Mouse (Mus musculus) megakaryocyte progenitor cell, adult 5-6 weeks (primary cell): ENCODE data around the gene Chid1. TPM values are rescaled to one million over a fixed set of nuclear protein-coding genes. Genes with fewer than 3 reads are reported as not detected.

ENCODE experiments used
- ATAC-seq: replicated peaks from 2 replicates; pipeline ENCODE4 v1.8.0; 2016; ENCODE audit warnings: mild to moderate bottlenecking, moderate TSS enrichment, inconsistent platforms; ENCODE audit not compliant: poor library complexity
- total RNA-seq, 2 experiments: library from RNA; stranded (forward) in 1 of 2; stranded (reverse) in 1 of 2; fragments of 157-497, 149-512 nt in 1 of 2; fragments of 200-1000 nt in 1 of 2; gene quantifications; 2 replicates each; pipeline versions ENCODE4 v1.2.3 to v1.2.4; 2015 to 2017

Chid1 gene
- total RNA-seq, 2 experiments from 2014 or later: 5.8 to 38.7 TPM

DNA sequence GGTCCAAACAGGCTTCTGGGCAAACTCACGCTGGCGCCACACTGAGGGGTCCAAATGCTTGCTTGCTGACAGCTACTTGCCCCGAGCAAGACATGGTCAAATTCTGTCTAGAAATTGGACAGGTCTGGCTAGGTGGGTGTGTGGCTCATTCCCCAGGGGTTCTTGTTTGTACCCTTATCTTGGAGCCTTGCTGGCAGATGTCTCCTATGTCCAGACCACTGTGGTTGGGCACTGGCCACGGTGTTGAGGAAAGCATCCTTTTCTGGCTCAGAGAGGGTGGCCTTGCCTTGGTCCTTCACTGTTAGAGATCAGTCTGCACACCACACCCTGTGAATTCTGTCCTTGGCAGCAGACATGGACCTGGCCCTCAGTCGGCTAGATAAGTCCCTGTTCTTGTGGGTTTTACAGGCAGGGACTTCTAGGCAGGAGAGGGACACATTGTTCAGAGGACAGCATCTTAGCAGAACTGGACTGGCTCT is 61.3 kb downstream of the Chid1 start:
- no peak for ATAC-seq

DNA sequence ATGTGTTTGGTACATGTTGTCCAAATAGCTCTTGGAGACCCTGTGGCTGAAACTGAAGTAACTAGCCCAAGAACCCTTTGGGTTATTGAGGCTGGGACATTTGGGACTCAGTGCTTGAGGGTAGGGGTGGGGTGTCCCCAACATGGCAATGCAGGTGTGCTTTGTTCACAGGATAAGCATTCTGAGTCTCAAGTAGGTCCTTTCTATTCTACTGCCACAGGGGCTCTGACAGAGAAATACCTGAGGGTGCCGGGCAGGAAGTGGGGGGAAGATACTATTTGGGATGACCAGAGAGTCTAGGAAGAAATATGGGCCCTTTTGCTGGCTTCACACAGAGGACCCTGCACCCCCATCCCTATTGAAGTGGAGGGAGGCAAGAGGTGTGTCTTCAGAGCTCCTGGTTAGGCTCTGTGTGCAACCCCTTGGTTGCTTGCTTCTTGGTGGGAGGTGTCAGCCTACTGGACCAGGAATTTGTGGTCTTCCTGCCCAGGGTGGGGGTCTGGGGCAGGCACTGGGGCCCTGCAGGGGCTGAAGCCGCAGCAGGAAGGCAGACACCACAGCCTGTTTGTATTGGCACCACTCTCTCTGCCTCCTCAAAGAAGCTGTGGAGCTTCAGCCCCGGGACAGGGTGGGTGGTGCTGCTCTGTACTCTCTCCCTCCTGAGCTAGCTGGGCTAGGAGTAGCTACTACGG is 61.9 kb downstream of the Chid1 start:
- ATAC-seq: no peak

DNA sequence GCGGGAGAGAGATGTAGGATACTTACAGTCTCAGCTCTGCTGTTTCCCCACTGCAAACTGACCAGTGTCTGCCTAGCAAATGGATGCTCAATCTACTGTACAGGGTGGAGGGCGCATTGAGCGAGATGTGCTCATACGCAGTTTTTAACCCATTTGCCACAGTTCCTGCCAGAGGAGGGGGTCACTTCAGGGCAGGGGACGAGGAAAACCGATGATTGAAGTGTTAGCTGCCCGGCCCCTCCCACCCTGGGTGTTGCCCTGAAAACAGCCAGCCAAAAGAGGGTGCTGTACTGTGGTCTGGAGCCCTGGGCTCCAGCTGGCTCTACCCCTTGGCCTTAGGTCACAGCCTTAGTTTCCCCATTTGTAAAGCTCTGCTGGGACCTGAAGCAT is 62.7 kb downstream of the Chid1 start:
- peak; percentile 9; the same call in 1 of the 2 replicates for ATAC-seq

DNA sequence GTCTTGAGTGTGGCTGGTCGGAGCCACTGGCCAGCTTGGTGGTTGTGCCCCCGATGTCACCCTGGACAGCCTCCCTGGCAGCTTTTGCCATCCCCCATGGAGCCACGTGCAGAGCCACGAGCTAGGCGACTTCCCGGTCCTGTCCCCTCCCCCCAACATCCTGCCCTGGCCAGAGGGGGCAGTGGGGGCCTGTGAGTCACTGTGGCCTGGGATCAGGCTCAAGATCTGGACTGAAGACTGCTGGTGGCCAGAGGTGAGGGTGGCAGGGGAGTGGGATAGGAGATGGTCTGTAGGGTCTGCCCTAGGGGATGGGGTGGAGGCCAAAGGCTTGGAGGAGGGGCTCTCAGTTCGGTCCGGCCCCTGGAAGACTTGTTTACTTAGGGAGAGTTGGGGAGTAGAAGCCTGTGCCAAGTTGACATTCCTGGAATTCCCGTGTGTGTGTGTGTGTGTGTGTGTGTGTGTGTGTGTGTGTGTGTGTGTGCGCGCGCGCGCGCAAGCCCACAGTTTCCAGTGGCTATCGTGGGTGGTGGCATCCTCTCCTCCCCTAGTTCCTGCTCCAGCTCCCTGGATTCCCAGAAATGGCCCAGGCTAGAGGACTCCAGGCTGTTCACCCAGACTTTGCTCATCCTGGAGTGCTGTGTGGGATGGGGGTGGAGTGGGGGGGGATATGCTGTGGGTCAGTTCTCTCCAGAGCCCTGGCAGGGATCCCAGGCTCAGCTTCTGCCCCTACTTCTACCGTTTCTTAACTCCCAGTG is 63.3 kb downstream of the Chid1 start:
- peak; percentile 29 for ATAC-seq

DNA sequence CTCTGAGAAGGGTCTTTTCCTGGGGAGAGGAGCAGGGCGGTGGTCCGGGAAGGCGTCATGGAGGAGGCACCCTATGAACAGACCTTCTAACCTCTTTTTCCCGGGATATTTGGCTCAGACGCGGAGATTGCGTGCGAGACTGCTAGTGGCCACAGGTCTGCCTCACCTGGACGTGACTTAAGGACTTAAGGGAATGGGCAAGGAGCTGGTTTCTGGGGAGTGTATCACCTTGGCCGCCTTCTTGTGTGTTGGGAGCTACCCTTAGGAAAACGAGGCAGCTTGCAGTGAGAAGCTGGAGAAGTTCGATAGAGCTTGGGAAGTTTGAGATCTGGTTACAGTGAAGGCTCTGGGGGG is 63.9 kb downstream of the Chid1 start:
- no peak for ATAC-seq

DNA sequence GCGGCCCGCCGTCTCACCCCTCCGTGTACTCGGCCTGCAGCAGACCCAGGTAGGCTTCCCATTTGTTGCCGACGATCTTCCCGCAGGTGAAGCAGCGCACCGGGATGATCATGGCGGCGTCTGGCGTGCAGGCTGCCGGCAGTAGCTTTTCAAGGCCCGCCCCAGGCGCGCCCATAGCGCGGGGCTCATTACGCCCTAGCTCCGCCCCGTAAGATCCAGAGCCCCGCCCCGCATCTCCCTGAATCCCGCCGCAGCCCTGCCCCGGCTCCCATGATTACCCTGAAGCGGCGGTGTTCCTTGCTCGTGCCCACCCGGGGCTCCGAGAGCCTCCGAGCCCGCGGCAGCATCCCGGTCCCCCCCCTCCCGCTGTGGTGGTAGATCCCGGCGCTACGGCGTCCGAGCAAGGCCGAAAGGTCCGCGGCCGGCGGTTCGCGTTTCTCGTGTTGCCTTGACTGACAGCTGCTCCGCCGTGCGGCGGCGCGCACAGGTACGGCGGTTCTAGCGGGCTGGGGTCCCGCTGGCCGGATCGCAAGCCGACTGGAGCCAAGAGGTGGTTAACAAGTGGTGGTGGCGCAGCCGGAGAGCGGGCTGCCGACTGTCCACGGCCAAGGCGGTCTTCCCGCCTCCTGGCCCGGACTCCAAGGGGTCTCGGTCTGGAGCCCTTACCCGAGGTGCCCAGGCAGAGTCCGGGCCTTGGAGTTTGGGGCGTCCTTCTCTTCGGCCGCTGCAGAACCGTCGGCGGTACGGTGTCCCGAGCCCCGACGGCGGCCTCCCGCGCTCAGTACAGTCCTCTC is 64.4 kb downstream of the Chid1 start, which contains the start of the genes Polr2l and Tspan4:
Gene Polr2l, minus strand, starts transcription at position 122 of the 794 bp plus-strand sequence.
Gene Tspan4, plus strand, starts transcription at position 230 of the 794 bp plus-strand sequence.
- ATAC-seq: peak; percentile 63

DNA sequence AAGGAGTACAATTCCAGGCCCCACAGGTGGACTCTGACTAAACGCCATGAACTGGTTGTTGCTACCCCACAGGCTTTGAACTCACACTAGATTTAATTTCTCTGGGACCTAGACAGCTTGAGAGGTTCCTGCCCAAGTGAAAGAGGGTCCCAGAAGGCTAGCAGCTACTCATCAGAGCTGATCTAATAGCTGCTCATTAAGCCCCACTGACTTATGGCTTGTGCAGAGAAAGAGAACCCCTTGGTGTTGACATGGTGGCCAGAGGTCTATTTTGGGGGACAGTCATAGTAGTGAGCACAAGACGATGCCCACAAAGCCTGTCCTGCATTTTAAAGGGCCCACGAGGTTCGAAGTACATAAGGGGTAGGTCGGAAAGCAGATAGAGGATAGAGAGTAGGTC is 65.5 kb downstream of the Chid1 start:
- ATAC-seq: no peak

DNA sequence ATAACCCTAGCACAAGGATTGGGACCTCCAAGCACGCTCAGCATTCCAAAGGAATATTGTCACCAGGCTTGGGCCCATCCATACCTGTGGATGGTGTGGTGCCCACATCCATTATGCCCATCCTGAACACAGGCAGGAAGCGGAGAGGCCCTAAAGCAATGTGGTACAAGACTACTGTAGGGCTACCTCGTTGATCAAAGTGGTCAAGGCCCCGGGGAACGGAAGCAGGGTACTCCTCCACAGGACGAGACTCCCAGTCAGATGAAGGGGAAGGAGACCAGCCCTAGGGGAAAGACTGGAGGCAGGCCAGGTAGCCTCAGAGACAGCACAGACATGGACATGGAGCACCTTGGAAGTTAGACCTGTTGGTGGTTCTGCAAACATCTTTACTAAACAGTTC is 66.9 kb downstream of the Chid1 start:
- no peak for ATAC-seq

DNA sequence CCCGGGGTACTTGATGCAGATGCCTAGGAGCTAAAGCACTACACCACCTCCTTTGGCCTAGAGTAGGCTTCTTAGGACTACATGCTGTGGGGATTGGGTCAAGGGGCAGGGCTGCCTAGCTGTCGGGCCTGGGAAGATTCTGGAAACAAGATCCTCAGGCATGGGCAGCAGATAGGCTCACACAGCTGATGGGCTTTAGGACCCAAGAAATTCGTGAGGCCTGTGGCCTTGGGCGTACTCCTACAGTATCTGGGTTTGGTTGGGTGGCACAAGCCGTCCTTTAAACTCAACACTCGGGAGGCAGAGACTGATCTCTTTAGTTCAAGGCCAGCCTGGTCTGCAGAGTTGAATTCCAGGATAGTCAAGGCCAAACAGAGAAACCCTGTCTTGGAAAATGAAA is 67.4 kb downstream of the Chid1 start:
- no peak for ATAC-seq

DNA sequence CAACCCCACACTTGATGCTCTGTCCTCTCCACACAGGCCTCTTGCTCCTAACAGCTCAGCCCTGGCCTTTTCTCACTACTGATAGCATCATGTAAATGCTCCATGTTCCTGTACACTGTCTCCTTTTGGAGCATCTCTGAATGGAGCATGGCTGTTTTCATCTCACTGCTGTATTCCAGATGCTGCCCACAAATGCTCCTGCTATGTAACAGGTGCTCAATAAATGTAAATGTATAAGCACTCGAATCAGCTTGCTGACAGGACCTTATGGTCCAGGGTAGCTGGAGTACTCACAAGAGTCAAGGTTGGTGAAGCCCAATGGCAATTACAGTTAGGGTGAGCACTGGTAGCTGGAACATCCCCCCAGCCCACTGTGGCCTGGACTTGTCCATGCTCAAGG is 68.4 kb downstream of the Chid1 start:
- no peak for ATAC-seq

DNA sequence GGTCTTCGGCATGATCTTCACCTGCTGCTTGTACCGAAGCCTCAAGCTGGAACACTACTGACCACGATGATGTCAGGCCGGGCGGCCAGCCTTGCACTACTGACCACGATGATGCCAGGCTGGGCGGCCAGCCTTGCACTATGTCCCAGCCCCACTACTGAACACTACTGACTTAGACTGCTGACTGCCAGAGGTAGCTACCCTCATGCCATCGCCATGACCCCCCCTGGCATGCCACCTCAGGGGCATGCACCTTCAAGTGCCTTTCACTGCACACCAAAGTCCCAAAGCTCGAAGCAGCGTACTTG is 69.1 kb downstream of the Chid1 start:
- ATAC-seq: no peak

DNA sequence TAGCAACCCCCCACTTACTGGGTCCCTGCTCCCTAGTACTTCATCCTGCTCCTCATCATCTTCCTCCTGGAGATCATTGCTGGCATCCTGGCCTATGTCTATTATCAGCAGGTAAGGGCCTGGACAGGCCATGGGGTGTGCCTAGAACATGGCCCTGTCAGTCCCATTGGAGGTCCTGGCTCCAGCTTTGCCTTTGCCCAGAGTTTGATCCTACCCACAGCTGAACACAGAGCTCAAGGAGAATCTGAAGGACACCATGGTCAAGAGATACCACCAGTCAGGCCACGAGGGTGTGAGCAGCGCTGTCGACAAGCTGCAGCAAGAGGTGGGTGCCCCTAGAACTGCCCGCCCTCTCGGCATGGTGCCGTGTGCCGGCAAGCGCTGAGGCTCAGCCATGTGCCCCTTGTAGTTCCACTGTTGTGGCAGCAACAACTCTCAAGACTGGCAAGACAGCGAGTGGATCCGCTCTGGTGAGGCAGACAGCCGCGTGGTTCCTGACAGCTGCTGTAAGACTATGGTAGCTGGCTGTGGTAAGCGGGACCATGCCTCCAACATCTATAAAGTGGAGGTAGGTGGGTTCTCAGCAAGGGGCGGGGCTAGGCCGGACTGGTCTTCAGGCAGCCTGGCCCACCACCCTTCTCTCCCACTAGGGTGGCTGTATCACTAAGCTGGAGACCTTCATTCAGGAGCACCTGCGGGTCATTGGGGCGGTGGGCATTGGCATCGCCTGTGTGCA is 69.6 kb downstream of the Chid1 start:
- ATAC-seq: no peak

DNA sequence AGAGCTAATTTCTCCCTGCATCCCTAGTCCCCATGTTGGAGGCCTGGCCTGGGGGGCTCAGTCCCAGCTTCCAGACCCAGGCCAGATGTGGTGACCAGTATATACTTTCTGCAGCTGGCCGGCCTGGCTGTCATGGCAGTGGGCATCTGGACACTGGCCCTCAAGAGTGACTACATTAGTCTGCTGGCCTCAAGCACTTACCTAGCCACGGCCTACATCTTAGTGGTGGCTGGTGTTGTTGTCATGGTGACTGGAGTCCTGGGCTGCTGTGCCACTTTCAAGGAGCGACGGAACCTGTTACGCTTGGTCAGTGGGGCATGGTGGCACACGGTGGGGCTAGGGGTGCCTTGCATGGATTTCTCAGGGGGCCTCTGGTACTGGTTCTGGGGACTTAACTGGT is 70.3 kb downstream of the Chid1 start:
- no peak for ATAC-seq

DNA sequence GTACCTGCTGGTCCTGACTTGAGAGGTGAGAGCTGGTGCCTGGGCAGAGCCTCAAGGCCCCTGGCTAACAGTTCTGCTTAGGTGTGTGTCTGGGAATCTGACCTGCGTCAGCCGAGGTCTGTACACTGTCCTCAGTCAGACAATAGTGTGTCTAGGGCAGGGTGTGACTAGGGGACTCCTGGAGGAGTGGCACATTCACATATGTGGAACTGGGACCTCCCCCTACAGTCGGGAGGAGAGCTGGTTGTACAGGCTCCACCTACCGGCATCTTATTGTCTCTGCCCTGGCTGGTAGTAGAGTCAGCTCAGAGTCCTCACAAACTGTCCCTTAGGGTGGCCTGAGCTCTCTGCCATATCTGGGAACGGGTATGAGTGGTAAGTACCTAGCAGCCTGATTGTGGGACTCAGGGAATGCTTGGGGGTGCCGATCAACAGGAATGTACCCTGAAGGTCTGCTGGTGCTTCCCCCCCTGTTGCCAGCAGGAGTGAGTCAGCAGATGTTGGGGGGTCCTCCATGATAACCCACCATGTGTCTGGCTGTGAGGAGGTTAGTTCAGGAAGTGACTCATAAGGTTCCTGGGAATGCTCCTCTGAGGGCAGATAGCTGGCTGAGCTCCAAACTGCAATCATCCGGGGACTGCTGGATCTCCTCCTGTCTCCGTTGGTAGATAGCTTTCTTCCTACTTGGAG is 71.0 kb downstream of the Chid1 start:
- peak; percentile 73 for ATAC-seq

DNA sequence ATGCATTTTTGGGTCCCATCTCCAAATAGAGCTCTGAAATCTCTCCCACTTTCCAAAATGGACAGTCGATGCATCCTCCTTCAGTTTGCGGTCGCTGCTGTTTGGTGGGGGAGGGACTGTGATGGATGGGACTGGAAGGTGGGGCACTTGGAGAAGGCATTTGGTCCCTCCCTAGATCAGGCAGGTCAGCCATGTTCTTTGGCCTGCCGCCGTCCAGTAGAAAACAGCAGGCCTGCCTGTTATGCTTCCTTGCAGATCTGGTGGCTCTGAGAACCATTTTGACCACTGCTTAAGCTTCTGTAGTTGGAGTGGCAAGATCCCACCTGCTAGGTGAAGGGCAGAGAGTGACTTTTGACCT is 71.5 kb downstream of the Chid1 start:
- ATAC-seq: no peak

DNA sequence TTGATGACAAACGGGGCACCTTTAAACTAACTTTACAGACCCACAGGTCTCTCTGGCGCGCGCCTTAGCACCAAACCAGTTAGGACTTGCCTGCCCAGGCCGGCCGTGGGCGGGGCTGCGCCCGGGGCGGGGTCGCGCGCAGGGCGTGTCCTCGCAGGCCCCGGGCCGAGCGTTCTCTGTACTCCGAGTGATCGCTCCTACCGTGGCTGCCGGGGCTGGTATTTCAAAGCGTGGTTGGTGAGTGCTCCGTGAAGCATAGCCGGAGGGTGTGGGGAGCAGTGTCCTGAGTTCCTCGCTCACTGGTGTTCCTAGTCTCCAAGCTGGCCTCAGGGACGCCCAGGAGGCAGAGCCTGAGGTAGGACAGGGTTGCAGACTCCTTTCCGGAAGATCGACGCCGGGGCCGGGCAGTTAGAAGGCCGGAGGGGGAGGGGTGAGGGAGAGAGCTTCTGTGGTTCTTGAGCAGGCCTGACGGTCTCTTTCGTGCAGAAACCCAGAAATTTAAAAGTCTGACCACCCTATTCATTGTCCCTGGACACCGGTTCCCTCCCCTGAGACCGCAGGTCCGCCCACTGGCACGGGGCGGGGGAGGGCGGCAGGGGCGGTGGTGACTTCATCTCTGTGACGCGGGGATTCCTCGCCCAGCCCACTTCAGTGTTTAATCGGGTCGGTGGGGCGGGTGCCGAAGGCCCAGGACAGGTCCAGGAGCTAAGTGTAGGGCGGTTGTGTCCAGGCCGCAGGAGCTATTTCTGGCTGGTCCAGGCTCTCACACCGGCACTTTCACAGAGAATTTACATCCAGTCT is 72.2 kb downstream of the Chid1 start, which contains the start of gene Cd151:
Gene Cd151, plus strand, starts transcription at position 163 of the 801 bp plus-strand sequence.
- peak; percentile 56 for ATAC-seq

DNA sequence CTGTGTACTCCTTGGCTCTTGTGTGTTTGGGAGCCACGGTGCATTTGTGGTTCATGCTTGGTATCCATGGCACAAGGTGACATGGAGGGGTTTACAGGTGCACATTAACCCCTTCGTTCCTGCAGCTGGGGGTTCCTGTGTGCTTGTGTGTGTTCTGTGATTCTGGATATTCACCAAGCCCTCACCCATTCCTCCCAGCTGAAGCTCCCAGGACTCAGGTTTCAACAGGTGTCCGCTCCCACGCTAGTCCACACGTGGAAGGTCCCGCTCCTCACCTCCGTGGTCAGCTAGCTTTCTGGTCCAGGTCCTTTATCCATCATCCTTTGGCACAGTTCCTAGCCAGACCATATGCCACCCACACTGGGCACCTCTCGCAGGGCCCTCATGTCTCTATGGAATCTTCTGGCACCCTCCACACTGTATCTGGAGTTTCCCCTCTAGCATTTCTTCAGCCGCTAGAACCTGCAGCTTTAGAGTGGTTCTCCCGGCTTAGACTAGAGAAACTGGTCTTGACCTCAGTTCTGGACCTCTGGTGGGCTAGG is 73.0 kb downstream of the Chid1 start:
- no peak for ATAC-seq

DNA sequence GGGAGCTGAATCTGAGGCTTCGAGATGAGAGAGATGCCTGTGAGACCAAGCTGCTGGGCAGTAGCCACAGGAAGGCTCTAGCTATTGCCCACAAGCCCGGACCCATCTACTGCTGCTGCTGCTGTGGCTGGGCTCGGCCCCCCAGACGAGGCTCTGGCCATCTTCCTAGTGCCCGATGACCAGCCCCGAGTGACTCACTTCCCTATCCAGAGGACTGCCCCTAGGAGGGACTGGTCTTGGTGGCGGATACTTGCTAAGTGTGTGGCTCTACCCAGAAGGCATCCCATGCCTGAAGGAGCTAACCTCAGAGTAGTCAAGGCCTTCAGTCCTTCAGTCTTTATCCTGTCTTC is 73.6 kb downstream of the Chid1 start:
- ATAC-seq: no peak

DNA sequence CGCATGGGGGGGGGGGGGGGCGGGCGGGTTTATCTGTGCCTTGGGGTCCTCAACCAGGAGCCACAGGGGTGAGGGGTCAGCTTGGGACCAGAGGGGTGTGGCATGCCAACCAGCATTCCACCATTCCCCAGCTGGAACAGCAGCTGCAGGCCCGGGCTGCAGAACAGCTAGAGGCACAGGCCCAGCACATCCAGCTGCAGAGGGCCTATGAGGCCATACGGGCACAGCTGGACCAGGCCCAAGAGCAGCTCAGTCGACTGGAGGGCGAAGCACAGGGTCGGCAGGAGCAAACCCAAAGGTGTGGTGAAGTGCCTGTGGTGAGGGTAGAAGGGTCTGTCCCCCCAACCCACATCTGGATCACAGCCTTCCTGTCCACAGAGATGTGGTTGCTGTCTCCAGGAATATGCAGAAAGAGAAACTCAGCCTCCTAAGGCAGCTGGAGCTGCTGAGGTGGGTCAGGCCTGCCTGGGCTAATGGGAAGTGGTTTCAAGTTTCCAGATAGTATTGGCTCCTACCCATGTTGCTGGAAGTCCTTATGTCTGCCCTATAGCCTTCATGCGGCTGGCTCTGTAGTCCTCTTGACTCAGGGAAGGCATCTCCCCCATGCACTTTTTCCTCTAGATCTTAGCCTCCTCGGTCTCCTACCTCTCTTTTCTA is 74.1 kb downstream of the Chid1 start:
- no peak for ATAC-seq
